Mouse (Mus musculus) cerebellum, adult 2 months (tissue): ENCODE measurements around the gene Ech1. TPM values are rescaled to one million over a fixed set of nuclear protein-coding genes. Genes with fewer than 3 reads are reported as not detected.
"Not testable (repeated sequence)": the region's sequence is repeated elsewhere in the genome, so short reads cannot be mapped to it uniquely, and the experiment has no call there.

Experiments used
- DNase-seq, 2 experiments: peaks; one replicate each; pipeline ENCODE4 v3.0.0; 2021
- H3K27ac ChIP-seq: fragments of 200-500 bp; 2 replicates; pipeline ENCODE4 v1.5.1; 2012; ENCODE audit warnings: low read length, control low read depth, inconsistent platforms; ENCODE audit not compliant: insufficient read depth
- H3K27me3 ChIP-seq: fragments of 200-500 bp; 2 replicates; pipeline ENCODE4 v1.6.1; 2012; ENCODE audit warnings: inconsistent platforms, mild to moderate bottlenecking, low read length, moderate library complexity; ENCODE audit not compliant: control insufficient read depth, insufficient read depth
- H3K4me1 ChIP-seq: fragments of 200-500 bp; 2 replicates; pipeline ENCODE4 v1.6.1; 2011; ENCODE audit warnings: low read length; ENCODE audit not compliant: control insufficient read depth, insufficient read depth
- H3K4me3 ChIP-seq: fragments of 200-500 bp; replicated peaks from 2 replicates; pipeline ENCODE3; 2011; ENCODE audit warnings: mild to moderate bottlenecking, low read depth, low read length, control low read depth; ENCODE audit not compliant: insufficient read depth
- CTCF ChIP-seq: fragments of 200-500 bp; IDR thresholded peaks from 2 replicates; pipeline ENCODE4 v1.5.1; 2011; ENCODE audit warnings: low read depth, mild to moderate bottlenecking, control low read depth, low read length, moderate library complexity, borderline replicate concordance; ENCODE audit not compliant: insufficient read depth
- POLR2A ChIP-seq: fragments of 200-500 bp; IDR thresholded peaks from 2 replicates; pipeline ENCODE4 v1.6.1; 2011; ENCODE audit warnings: low read length, control low read depth, borderline replicate concordance; ENCODE audit not compliant: insufficient read depth
- WGBS: fragments of 180-500 bp; shearing (Covaris S2); methylation state at CpG from one replicate; pipeline ENCODE4 v1.1.7; 2018; 5-methylcytosine and 5-hydroxymethylcytosine counted together
- polyA plus RNA-seq: library from polyadenylated mRNA; depleted of rRNA; stranded (reverse); fragments of >200 nt; gene quantifications from 2 replicates; pipeline ENCODE4 v1.2.3, GENCODE M21; 2012

The Ech1 gene
- polyA plus RNA-seq, 1 experiment: 106 TPM

- H3K27ac ChIP-seq, H3K4me1 ChIP-seq, H3K27me3 ChIP-seq: not testable (repeated sequence)
- 18% methylated on average over 23 of the region's 23 CpGs for WGBS
- TF ChIP-seq CTCF: peak; percentile 67
- peak; percentile 62 to 75 for DNase-seq
- peak overlapping the region; percentile 28 for H3K4me3 ChIP-seq
Observed at GRCm38 (mm10) chr7:28867508-28868340, 42.7 kb downstream of the Ech1 start.

- no peak overlapping the region for H3K4me3 ChIP-seq
- H3K4me1 ChIP-seq: no peaks in the 10 kb centered on the region
- no peak for DNase-seq
- no peaks in the 10 kb centered on the region for H3K27me3 ChIP-seq
- H3K27ac ChIP-seq: no peak overlapping the region
- no peak for TF ChIP-seq POLR2A
- TF ChIP-seq CTCF: no peak
- WGBS: 87% methylated on average over 24 of the region's 24 CpGs
Observed at GRCm38 (mm10) chr7:28870901-28871664, 46.1 kb downstream of the Ech1 start.

GRCm38 (mm10) chr7:28874565-28874964, 49.5 kb downstream of the Ech1 start:
- Histone ChIP-seq H3K4me3 (no peak overlapping the region), H3K27me3 (no peaks in the 10 kb centered on the region), H3K4me1 (no peaks in the 10 kb centered on the region), H3K27ac (no peak overlapping the region)
- 92% methylated on average over 2 of the region's 2 CpGs for WGBS
- no peak for DNase-seq
- no peak for TF ChIP-seq POLR2A
- TF ChIP-seq CTCF: no peak

- H3K4me3 ChIP-seq: no peak overlapping the region
- no peak overlapping the region for H3K27ac ChIP-seq
- DNase-seq: no peak
- WGBS: 82% methylated on average over 4 of the region's 4 CpGs
- no peaks in the 10 kb centered on the region for H3K4me1 ChIP-seq
- TF ChIP-seq POLR2A: no peak
- TF ChIP-seq CTCF: no peak
- no peaks in the 10 kb centered on the region for H3K27me3 ChIP-seq
Observed at GRCm38 (mm10) chr7:28876099-28876498, 51.1 kb downstream of the Ech1 start.

GRCm38 (mm10) chr7:28877155-28877554, 52.1 kb downstream of the Ech1 start:
- Histone ChIP-seq H3K27ac (no peak overlapping the region), H3K4me1 (no peaks in the 10 kb centered on the region), H3K4me3 (no peak overlapping the region), H3K27me3 (no peaks in the 10 kb centered on the region)
- WGBS: 93% methylated on average over 7 of the region's 7 CpGs
- no peak for TF ChIP-seq POLR2A
- TF ChIP-seq CTCF: no peak
- no peak for DNase-seq

- Histone ChIP-seq H3K27ac (no peak overlapping the region), H3K4me3 (no peak overlapping the region), H3K4me1 (no peaks in the 10 kb centered on the region), H3K27me3 (no peaks in the 10 kb centered on the region)
- no peak for DNase-seq
- TF ChIP-seq POLR2A: no peak
- 33% methylated on average over 4 of the region's 4 CpGs for WGBS
Observed at GRCm38 (mm10) chr7:28877856-28878255, 52.8 kb downstream of the Ech1 start.

- no peak for DNase-seq
- no peaks in the 10 kb centered on the region for H3K27me3 ChIP-seq
- WGBS: 94% methylated on average over 7 of the region's 7 CpGs
Observed at GRCm38 (mm10) chr7:28879606-28880005, 54.6 kb downstream of the Ech1 start.

GRCm38 (mm10) chr7:28880554-28880953, 55.5 kb downstream of the Ech1 start:
- Histone ChIP-seq H3K27ac (no peak overlapping the region), H3K4me3 (no peak overlapping the region), H3K4me1 (no peaks in the 10 kb centered on the region), H3K27me3 (no peaks in the 10 kb centered on the region)
- 27% methylated on average over 10 of the region's 10 CpGs for WGBS
- TF ChIP-seq CTCF (no peak), POLR2A (no peak)
- no peak for DNase-seq

More at GRCm38 (mm10) chr7:28879606-28880005, 54.6 kb downstream of the Ech1 start:
- TF ChIP-seq POLR2A: no peak
- TF ChIP-seq CTCF: no peak
- H3K4me3 ChIP-seq: no peak overlapping the region
- H3K4me1 ChIP-seq: no peaks in the 10 kb centered on the region
- H3K27ac ChIP-seq: no peak overlapping the region
